Mouse (Mus musculus) ES-E14 (cell line): ENCODE results near the gene Col8a2. TPM values are rescaled to one million over a fixed set of nuclear protein-coding genes. Genes with fewer than 3 reads are reported as not detected.

Source experiments
- DNase-seq: peaks from one replicate; pipeline ENCODE4 v3.0.0-alpha.2; 2013; ENCODE audit warnings: low read depth, low spot score
- H3K27ac ChIP-seq: 2 replicates; pipeline ENCODE4 v1.5.1; 2012; ENCODE audit warnings: low read depth, mild to moderate bottlenecking, low read length, moderate library complexity, mixed read lengths; ENCODE audit not compliant: poor library complexity, insufficient read depth, severe bottlenecking
- H3K36me3 ChIP-seq: 2 replicates; pipeline ENCODE4 v1.6.1; 2012; ENCODE audit warnings: mild to moderate bottlenecking, low read length, moderate library complexity, mixed read lengths; ENCODE audit not compliant: control insufficient read depth, poor library complexity, insufficient read depth, severe bottlenecking
- H3K4me1 ChIP-seq, 2 experiments: fragments of 150-350 bp in 1 of 2; sonication (generic) in 1 of 2; 2 replicates each; pipeline ENCODE4 v1.6.1; 2012; ENCODE audit warnings: low read length in 2 of 2, mild to moderate bottlenecking in 1 of 2, mixed read lengths in 1 of 2; ENCODE audit not compliant: control insufficient read depth in 2 of 2, insufficient read depth in 2 of 2, poor library complexity in 1 of 2
- H3K4me3 ChIP-seq, 2 experiments: fragments of 150-350 bp in 1 of 2; sonication (generic) in 1 of 2; 2 replicates each; pipeline ENCODE4 v1.5.1; 2012; ENCODE audit warnings: low read length in 2 of 2, low read depth in 1 of 2, mild to moderate bottlenecking in 1 of 2, mixed read lengths in 1 of 2; ENCODE audit not compliant: insufficient read depth in 1 of 2, poor library complexity in 1 of 2, severe bottlenecking in 1 of 2
- H3K9ac ChIP-seq: 2 replicates; pipeline ENCODE4 v1.6.1; 2012; ENCODE audit warnings: low read depth, mild to moderate bottlenecking, low read length, mixed read lengths; ENCODE audit not compliant: poor library complexity, insufficient read depth, severe bottlenecking
- H3K9me3 ChIP-seq: fragments of 150-350 bp; sonication (generic); 2 replicates; pipeline ENCODE4 v1.6.1; 2012; ENCODE audit warnings: low read depth, mild to moderate bottlenecking, low read length; ENCODE audit not compliant: control insufficient read depth, insufficient read depth
- CHD2 ChIP-seq: IDR thresholded peaks from 2 replicates; pipeline ENCODE4 v1.6.1; 2014; ENCODE audit warnings: mild to moderate bottlenecking, low read depth, low read length, inconsistent platforms
- HCFC1 ChIP-seq: IDR thresholded peaks from 2 replicates; pipeline ENCODE4 v1.6.1; 2012; ENCODE audit warnings: low read length, inconsistent platforms, borderline replicate concordance; ENCODE audit not compliant: insufficient read depth
- MAFK ChIP-seq: IDR thresholded peaks from 2 replicates; pipeline ENCODE4 v1.6.1; 2014; ENCODE audit warnings: mild to moderate bottlenecking, low read depth, low read length, inconsistent platforms; ENCODE audit not compliant: insufficient read depth
- ZC3H11A ChIP-seq: IDR thresholded peaks from 2 replicates; pipeline ENCODE4 v1.6.1; 2012; ENCODE audit warnings: low read depth, mild to moderate bottlenecking, inconsistent platforms, low read length, borderline replicate concordance
- ZNF384 ChIP-seq: IDR thresholded peaks from 2 replicates; pipeline ENCODE4 v1.6.1; 2012; ENCODE audit warnings: low read depth, low read length, inconsistent platforms
- in situ Hi-C, 2 experiments: fragments of 600-800 bp; cut with MboI; formaldehyde crosslinking; loops; one replicate each; pipeline ENCODE4 v1.15.1; 2025; ENCODE audit warnings: low sequenced_read_pairs in 2 of 2, inconsistent platforms in 1 of 2; ENCODE audit not compliant: unreplicated experiment in 2 of 2
- total RNA-seq: library from RNA; depleted of rRNA; stranded (reverse); fragments of 300-350 nt; gene quantifications from 2 replicates; pipeline ENCODE4 v1.2.3, GENCODE M21; 2012

Col8a2 gene
- total RNA-seq, 1 experiment, result 3.7 TPM

GRCm38 (mm10) chr4:126259523-126260160 is 27.0 kb upstream of the Col8a2 start:
- Histone ChIP-seq H3K36me3 (no peaks in the 10 kb centered on the region), H3K4me1 (peaks cover 6 to 15% of the 10 kb centered on the region in 2 experiments; a peak in 3 of 4 replicates), H3K9ac (peak overlapping the region; percentile 49; the same call in 1 of the 2 replicates), H3K9me3 (no peaks in the 10 kb centered on the region), H3K4me3 (peak overlapping the region; percentile 20 to 40), H3K27ac (peak overlapping the region; percentile 53; the same call in 1 of the 2 replicates)
- TF ChIP-seq ZNF384 (no peak), ZC3H11A (no peak), HCFC1 (no peak), CHD2 (no peak), MAFK (no peak)
- no peak for DNase-seq
- in situ Hi-C loops, result no loop called here

GRCm38 (mm10) chr4:126260520-126261201 is 25.9 kb upstream of the Col8a2 start:
- DNase-seq, result peak; percentile 65
- in situ Hi-C loops, result no loop called here
- peak overlapping the region; percentile 4 to 29; a peak in 3 of 4 replicates for H3K4me3 ChIP-seq
- H3K9me3 ChIP-seq, result no peaks in the 10 kb centered on the region
- H3K27ac ChIP-seq, result peak overlapping the region; percentile 54; the same call in 1 of the 2 replicates
- peaks cover 6 to 15% of the 10 kb centered on the region in 2 experiments; a peak in 3 of 4 replicates for H3K4me1 ChIP-seq
- peak overlapping the region; percentile 2; the same call in 1 of the 2 replicates for H3K9ac ChIP-seq
- no peak for TF ChIP-seq ZNF384
- TF ChIP-seq MAFK, result 0 out of 2 replicates have a peak, but pooled peaks have one; percentile 27
- no peaks in the 10 kb centered on the region for H3K36me3 ChIP-seq

- in situ Hi-C loops, result no loop called here
- no peak for TF ChIP-seq MAFK
- no peak for TF ChIP-seq ZNF384
- no peak for TF ChIP-seq CHD2
- TF ChIP-seq ZC3H11A, result no peak
- TF ChIP-seq HCFC1, result no peak
- peaks cover 6 to 15% of the 10 kb centered on the region in 2 experiments; a peak in 3 of 4 replicates for H3K4me1 ChIP-seq
- H3K4me3 ChIP-seq, result no peak overlapping the region
- no peak for DNase-seq
- H3K9ac ChIP-seq, result no peak overlapping the region
- no peaks in the 10 kb centered on the region for H3K36me3 ChIP-seq
- H3K9me3 ChIP-seq, result no peaks in the 10 kb centered on the region
- peak overlapping the region; percentile 54; the same call in 1 of the 2 replicates for H3K27ac ChIP-seq
Observed at GRCm38 (mm10) chr4:126261266-126261665, 25.3 kb upstream of the Col8a2 start.

- Histone ChIP-seq H3K9ac (no peak overlapping the region), H3K4me1 (peaks cover 6 to 15% of the 10 kb centered on the region in 2 experiments; a peak in 3 of 4 replicates), H3K27ac (no peak overlapping the region), H3K4me3 (no peak overlapping the region), H3K36me3 (no peaks in the 10 kb centered on the region), H3K9me3 (no peaks in the 10 kb centered on the region)
- in situ Hi-C loops, result no loop called here
- TF ChIP-seq ZC3H11A (no peak), CHD2 (no peak), MAFK (no peak), HCFC1 (no peak), ZNF384 (no peak)
- no peak for DNase-seq
Observed at GRCm38 (mm10) chr4:126261675-126262074, 24.9 kb upstream of the Col8a2 start.
